Mouse (Mus musculus): ENCODE measurements around the gene Pef1.

DNA sequence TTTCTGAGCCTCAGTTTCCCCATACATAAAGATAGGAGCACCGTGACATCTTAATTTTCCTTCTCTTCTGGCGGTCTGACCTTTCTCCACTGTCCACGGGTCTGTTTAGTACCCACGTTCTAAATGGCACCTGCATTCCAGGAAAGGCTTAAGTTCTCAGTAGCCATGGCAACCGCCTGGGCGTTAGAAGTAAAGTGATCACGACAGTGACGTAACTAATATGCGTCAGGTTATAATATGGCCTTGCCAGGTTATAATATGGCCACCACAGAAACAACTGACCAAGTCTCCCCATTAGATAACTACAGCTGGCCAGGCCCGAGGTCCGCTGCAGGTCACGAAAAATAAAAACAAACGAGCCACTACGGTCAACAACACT, 4.7 kb downstream of the Pef1 start:
- no peak for TF ChIP-seq EP300 (IDR thresholded peaks at IDR 0.05; ENCODE audit: low read depth)
- no peak for TF ChIP-seq CTCF (IDR thresholded peaks at IDR 0.05; ENCODE audit: low read depth)
